Mouse (Mus musculus) G1E (cell line): ENCODE data around the gene Hoxb1.

Experiments used
- CTCF ChIP-seq: IDR thresholded peaks from 2 replicates; pipeline ENCODE4 v1.5.1; 2012; ENCODE audit warnings: low read depth, low read length, inconsistent platforms, mixed read lengths
- GATA1 ChIP-seq: IDR thresholded peaks from 2 replicates; pipeline ENCODE4 v1.6.1; 2012; ENCODE audit warnings: borderline replicate concordance, low read length, inconsistent platforms, mixed read lengths

- TF ChIP-seq GATA1 (no peak), CTCF (no peak)
Measured at GRCm38 (mm10) chr11:96351831-96352230, 13.7 kb upstream of the Hoxb1 start.
